Mouse (Mus musculus): ENCODE data around the gene Gm4450.
A peak's percentile ranks its signal among the peaks of the same experiment; 100 is the strongest.
"Not testable (repeated sequence)": the region's sequence is repeated elsewhere in the genome, so short reads cannot be mapped to it uniquely, and the experiment has no call there.

Gene Gm4450

GRCm38 (mm10) chr3:98416426-98417250, 40.3 kb downstream of the Gm4450 start:
- DNase-seq: no peak

GRCm38 (mm10) chr3:98414296-98414695, 42.6 kb downstream of the Gm4450 start:
- DNase-seq: no peak

- no peak for DNase-seq
Measured at GRCm38 (mm10) chr3:98413733-98414132, 43.2 kb downstream of the Gm4450 start.

- DNase-seq: not testable (repeated sequence)
Measured at GRCm38 (mm10) chr3:98410619-98411580, 46.0 kb downstream of the Gm4450 start.

- DNase-seq: not testable (repeated sequence)
Measured at GRCm38 (mm10) chr3:98407261-98407780, 49.6 kb downstream of the Gm4450 start.

- DNase-seq: peak; percentile 61 to 78
Measured at GRCm38 (mm10) chr3:98406569-98407144, 50.3 kb downstream of the Gm4450 start.

GRCm38 (mm10) chr3:98405877-98406276, 51.0 kb downstream of the Gm4450 start:
- not testable (repeated sequence) for DNase-seq

- DNase-seq: not testable (repeated sequence)
Measured at GRCm38 (mm10) chr3:98404268-98404895, 52.5 kb downstream of the Gm4450 start.

Measured in thymus, adult 18-20 months (tissue).